Mouse (Mus musculus) splenic B cell, adult 2 months (primary cell): Measurements from ENCODE around the gene Agbl4.

ENCODE experiments used
- DNase-seq: peaks from one replicate; pipeline ENCODE4 v3.0.0-alpha.2; 2011; ENCODE audit warnings: low read depth, low spot score
- H3K27me3 ChIP-seq: 2 replicates; pipeline ENCODE4 v1.6.1; 2012; ENCODE audit warnings: mild to moderate bottlenecking, low read length, moderate library complexity, mixed read lengths; ENCODE audit not compliant: control insufficient read depth, poor library complexity, insufficient read depth, severe bottlenecking
- H3K36me3 ChIP-seq: 2 replicates; pipeline ENCODE4 v1.6.1; 2012; ENCODE audit warnings: mild to moderate bottlenecking, low read length, moderate library complexity, mixed read lengths; ENCODE audit not compliant: control insufficient read depth, poor library complexity, insufficient read depth, severe bottlenecking

Gene Agbl4

DNA sequence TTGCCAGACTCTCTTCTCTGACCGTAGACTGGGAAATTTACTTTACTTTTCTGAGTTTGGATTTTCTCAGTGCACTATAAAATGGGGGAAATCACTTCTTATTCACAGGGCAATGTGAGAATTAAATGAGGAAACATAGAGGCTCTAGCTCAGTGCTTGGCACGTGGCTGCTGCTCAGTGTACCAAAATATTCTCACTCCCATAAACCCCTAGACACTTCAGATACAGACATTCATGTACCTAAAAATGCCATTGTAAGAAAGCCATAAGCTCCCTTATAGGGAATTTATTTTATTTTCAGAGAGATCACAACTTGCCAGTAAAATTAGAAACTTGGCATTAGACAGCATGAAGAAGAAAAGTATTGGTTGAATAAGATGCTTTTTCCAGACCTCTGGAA is 883.5 kb downstream of the Agbl4 start:
- Histone ChIP-seq H3K27me3 (no peaks in the 10 kb centered on the region), H3K36me3 (no peaks in the 10 kb centered on the region)
- no peak for DNase-seq

DNA sequence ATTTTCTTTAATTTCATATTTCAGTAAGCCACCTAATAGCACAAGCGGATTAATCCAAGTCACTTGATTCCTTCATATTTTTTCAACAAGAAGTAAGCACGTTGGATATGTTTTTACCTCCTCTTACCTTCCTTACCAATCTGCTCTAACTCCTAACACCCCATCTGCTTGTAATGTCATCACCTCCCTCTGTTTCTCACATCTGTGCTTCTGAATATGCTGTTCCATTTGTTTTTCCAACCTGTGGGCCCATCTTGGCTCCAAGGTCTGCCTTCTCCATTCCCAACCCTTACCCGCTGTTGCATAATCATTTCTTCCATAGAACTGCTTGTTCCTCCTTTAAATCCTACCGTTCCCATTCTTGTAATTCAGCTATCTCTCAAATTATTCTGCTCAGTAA is 884.4 kb downstream of the Agbl4 start:
- no peak for DNase-seq
- no peaks in the 10 kb centered on the region for H3K36me3 ChIP-seq
- no peaks in the 10 kb centered on the region for H3K27me3 ChIP-seq

- no peak for DNase-seq
- Histone ChIP-seq H3K27me3 (no peaks in the 10 kb centered on the region), H3K36me3 (no peaks in the 10 kb centered on the region)
Measured at GRCm38 (mm10) chr4:111284625-111285024, 887.2 kb downstream of the Agbl4 start.

DNA sequence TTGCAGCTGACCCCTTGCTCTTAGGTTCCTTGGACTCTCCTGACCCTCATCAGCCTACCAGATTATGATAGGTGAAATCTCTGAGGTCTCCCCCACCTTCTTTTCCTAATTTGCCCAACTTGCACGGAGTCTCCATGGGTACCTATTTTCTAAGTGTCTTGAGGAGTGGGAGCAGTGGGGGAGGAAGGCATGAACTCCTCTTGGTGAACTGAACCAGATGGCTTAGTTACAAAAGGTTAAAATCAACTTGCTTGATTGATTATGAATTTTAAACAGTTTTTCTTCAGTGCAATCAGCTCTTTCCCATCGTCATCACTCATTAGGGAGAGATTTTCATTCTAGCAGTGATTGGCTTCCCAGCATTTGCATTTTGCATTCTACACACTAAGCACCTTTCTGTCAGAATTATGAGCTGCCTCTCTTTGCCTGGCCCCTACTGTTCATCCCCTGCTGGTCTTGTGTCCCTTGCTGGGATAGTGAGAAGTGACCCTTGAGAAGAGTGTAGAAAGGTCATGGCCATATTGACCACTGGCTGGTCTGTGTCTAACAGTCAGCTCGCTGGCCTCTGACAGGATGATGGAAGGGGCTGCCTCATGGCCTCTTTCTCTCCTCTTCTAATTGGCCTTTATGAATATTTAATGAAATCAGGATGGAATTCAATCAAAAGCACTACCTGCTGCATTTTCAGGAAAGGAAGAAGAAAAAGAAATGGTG is 897.2 kb downstream of the Agbl4 start:
- Histone ChIP-seq H3K36me3 (no peaks in the 10 kb centered on the region), H3K27me3 (no peaks in the 10 kb centered on the region)
- DNase-seq: no peak

- H3K27me3 ChIP-seq: no peaks in the 10 kb centered on the region
- H3K36me3 ChIP-seq: no peaks in the 10 kb centered on the region
- DNase-seq: no peak
Measured at GRCm38 (mm10) chr4:111306518-111306917, 909.1 kb downstream of the Agbl4 start.

- H3K36me3 ChIP-seq: no peaks in the 10 kb centered on the region
- H3K27me3 ChIP-seq: no peaks in the 10 kb centered on the region
- no peak for DNase-seq
Measured at GRCm38 (mm10) chr4:111307166-111307565, 909.7 kb downstream of the Agbl4 start.

DNA sequence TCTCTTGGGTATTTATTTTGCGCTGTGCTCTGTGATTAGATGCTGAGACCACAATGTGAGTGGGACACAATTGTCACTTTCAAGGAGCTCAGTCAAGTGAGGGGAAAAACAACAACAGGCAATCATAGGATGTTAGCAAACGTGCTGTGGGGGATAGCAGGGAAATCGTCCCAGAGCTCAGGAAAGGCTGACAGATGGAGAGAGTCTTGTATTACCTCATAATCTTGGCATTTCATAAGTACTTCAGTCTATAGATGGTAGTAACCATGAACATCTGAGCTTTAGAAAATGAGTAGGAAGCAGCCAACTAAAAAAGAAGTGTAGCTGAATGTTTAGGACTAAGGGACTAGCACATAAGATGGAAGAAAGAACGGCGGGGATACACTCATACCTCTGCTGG is 910.2 kb downstream of the Agbl4 start:
- no peaks in the 10 kb centered on the region for H3K36me3 ChIP-seq
- H3K27me3 ChIP-seq: no peaks in the 10 kb centered on the region
- DNase-seq: no peak

- no peaks in the 10 kb centered on the region for H3K27me3 ChIP-seq
- H3K36me3 ChIP-seq: no peaks in the 10 kb centered on the region
- DNase-seq: no peak
Measured at GRCm38 (mm10) chr4:111308572-111309288, 911.3 kb downstream of the Agbl4 start.

DNA sequence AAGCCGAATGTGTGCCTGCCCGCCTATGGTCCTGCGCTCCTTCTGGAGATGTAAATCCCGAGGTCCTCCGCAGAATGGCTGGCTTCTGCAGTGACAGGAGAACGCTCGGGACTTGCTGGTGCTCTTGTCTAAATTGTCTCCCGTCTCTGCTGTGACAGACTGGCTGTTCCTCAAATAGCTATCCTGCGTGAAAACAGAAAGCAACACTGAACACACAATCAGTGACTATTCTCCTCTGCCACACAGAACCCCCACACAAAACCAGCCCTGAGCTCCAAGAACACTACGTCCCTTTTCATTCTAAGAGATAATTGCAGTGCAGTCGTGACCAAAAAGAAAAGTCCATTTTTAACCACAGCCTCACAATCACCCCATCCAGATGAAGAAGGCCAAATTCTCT is 929.6 kb downstream of the Agbl4 start:
- Histone ChIP-seq H3K27me3 (no peaks in the 10 kb centered on the region), H3K36me3 (no peaks in the 10 kb centered on the region)
- no peak for DNase-seq

DNA sequence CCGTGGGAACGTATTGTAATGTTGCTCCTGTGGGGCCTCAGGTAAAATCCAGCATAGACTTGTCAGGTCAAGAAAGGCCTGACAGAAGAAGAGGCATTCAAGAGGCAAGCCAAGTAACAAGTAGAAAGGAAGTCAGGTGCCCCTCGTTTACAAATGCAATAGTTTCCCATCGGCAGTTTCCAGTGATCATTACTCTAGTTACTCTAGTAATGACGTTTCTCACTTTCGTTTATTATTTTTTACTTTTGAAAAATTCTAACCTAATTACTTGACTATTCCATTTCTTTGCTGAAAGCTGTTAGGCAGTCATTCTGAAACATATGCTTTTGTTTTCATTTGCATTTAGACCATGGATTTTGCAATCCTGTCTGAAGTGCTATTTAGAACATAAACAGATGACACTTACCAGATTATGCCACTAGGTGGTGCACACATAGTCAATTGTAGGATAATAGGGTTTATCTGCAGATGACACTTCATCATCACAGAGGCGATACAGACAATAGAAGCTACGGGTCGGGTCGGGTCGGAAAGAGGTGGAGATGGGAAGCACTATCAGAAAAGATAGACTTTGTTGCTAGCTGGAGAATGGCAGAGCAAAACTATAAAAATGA is 930.4 kb downstream of the Agbl4 start:
- H3K27me3 ChIP-seq: no peaks in the 10 kb centered on the region
- no peaks in the 10 kb centered on the region for H3K36me3 ChIP-seq
- peak; percentile 82 for DNase-seq

DNA sequence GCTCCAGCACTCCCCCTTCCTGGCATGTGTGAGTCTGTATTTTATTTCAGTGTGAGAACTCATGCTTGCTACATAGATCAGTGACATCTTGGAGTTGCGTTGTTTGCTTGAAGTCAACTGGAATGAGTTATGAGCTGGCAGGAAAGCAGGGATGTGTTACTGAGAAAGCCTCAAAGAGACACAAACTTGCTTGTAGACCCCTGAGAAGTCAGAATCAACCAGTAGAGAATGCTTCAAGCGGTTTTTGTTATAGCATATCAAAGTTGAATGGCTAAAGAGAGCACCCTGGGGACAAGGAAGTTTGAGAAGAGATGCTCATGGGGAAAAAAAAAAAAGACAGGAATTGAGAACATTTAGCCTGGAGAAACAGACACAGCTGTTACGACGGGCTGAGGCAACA is 932.0 kb downstream of the Agbl4 start:
- no peak for DNase-seq
- Histone ChIP-seq H3K27me3 (no peaks in the 10 kb centered on the region), H3K36me3 (no peaks in the 10 kb centered on the region)

DNA sequence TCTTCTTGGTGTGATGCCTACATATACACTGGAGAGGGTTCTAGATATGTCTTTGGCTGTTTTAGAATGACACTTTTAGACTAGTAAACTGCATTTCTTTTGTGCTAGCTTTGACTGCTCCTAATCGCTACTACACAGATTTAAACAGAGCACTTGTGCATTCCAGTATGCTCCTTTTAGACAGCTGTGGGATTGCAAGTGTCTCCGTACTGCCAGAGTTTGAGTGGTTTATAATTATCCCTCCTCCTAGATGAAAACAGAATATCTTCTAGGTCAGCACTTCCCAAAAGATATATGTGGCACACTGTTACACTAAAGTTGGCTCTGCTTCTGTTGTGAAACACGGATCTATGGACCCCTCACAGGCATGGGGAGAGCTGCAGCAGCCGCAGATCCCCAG is 935.4 kb downstream of the Agbl4 start:
- DNase-seq: no peak
- H3K36me3 ChIP-seq: no peaks in the 10 kb centered on the region
- H3K27me3 ChIP-seq: no peaks in the 10 kb centered on the region

- Histone ChIP-seq H3K27me3 (no peaks in the 10 kb centered on the region), H3K36me3 (no peaks in the 10 kb centered on the region)
- DNase-seq: no peak
Measured at GRCm38 (mm10) chr4:111349965-111350364, 952.5 kb downstream of the Agbl4 start.

DNA sequence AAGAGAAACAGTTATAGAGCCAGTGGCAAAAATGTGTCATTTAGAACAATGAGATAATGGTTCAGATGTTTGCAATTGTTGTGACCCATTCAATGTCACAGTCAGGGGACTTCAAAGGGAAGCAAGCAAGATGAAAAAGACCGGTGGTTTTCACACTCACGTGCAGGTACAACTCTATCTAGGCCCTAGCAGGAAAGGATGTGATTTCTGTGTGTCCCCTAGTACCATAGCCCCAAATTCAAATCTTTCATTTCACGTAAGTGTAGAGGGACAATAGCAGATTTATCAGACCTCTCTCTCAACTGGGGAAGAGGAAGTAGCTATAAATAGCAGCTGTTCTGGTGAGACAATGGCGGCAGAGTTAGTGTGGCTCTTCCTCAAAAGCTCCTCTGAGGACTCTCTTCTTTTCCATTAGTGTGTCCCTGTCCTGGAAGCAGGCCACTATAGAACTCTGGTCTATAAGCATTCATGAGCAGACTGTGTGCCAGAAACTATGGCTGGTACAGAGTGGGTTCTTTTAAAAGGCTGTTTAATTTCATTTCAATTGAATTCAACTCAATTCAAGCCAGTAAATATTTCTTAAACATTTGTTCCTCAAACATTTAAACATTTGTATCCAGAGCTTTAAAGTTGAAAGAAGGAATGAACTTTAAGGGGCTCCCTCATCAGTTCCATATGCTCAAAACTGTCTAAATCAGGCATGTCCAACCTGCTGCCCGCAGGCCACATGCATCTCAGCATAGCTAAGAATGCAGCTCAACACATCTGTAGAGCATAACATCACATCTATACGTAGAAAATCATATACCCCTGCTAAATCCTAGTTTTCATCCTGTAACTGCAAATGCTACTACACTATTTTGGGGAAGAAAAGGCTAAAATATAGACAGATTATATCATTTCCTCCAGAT is 953.4 kb downstream of the Agbl4 start:
- no peaks in the 10 kb centered on the region for H3K27me3 ChIP-seq
- no peaks in the 10 kb centered on the region for H3K36me3 ChIP-seq
- DNase-seq: peak; percentile 60
